Mouse (Mus musculus) c-Kit-positive CD71-positive TER-119-negative erythroid progenitor cells, embryonic 14.5 days (primary cell): Measurements from ENCODE around the gene Nek6.

Source experiments
- DNase-seq: peaks from one replicate; pipeline ENCODE4 v3.0.0-alpha.2; 2013; ENCODE audit warnings: low read depth

The Nek6 gene

DNA sequence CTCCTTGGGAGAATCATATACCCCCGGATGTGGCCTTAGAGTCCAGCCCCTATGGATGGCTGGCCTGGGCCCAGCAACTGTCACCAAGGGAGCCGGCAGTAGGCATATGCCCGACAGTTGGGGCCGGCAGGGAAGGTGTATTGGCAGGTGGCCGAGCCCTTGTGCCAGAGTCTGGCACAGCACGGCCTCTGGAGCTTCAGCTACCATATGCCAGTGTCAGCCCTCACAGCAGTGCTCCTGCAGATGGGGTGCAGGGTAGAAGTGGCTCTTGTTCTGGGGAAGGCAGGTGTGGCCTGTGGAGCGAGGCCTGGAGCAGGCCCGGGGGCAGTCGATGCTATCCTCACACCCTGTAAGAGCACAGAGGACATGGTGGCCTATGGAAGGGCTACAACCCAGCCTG, 28.2 kb downstream of the Nek6 start:
- no peak for DNase-seq

DNA sequence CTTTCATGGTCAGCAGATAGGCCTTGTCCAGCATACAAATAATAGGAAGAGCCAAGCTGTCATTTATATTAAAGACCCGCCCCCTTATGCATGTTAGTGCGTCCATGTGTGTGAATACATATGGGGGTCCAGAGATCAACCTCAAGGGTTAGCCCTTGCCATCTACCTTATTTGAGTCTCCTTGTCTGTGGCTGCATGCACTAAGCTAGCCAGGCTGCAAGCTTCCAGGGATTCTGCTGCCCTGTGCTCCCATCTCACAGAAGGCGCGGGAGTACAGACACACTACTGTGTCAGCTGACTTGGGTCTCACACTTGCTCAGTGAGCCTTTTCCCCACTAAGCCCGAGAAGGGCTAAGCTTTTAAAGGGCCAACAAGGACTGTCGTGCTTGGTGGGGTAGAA, 29.2 kb downstream of the Nek6 start:
- DNase-seq: no peak

DNA sequence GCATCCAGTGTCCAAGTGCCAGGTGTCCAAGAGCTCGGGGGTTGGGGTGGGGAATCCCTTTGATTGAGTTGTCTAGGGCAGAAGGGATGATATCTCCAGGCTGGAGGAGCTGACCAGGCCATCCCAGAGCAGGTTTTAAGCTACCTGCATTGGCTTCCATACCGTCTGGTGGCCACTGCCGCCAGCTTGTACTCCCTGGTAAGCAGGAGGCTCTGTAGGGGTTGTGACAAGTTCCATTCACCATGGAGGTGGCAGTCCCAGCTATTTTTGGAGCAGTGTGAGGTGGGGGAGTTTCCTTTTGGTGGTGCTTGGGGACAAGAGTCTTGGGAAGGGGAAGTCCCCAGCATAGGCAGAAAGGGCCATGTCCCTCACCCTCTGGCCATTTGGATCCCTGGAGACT, 29.7 kb downstream of the Nek6 start:
- no peak for DNase-seq

DNA sequence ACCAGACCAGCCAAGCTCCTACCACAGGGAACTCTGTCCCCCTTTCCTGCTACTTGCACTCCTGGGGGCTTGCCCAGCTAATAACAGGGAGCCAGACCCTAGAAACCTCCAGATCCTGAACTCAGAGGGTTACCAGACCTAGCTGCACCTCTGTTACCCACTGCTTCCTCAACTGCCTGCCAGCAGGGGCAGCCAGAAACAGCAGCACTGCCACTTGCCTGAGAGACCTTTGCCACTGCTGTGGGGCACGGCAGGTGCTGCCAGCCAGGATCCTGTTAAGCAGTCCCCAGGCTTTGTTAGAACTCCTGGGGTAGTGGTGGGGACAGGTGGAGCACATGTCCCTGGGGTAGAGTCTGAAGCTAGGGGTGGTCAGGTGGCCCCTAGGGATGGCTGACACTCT, 30.1 kb downstream of the Nek6 start:
- no peak for DNase-seq

DNA sequence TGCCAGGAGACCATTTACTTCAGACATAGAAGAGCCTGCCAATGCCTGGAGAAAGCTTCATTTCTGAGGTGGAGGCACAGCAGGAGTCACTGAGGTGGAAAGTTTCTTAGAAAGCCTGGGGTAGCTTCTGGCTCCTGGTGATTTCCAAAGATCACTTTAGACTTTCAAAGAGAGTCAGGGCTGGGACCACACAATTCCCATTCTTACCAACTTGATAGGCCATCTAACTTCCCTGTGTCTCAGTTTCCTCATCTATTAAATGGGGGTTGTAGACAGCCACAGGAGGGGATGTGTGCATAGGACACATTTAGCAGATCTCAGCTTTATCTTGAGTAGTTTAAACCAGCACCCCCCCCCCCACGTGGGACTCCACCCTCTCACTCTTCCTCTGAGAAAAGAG, 30.9 kb downstream of the Nek6 start:
- no peak for DNase-seq

DNA sequence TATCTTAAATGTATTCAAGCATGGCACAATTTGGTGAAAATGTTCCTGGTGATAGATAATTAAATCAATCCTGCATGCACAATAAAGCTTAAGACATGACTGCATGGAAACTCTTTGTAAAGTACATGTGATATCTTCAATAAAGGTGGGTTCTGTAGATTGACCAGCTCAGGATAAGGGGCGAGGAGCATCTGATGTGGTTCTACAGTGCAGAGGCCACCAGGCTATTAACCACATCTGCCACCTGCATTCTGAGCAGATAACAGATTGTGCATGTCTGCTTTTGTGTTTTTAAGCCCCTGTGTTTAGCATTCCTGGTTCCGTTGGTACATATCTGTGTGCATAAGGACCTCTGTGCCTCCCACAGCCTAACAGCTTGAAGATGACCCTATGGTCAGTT, 31.7 kb downstream of the Nek6 start:
- DNase-seq: no peak

DNA sequence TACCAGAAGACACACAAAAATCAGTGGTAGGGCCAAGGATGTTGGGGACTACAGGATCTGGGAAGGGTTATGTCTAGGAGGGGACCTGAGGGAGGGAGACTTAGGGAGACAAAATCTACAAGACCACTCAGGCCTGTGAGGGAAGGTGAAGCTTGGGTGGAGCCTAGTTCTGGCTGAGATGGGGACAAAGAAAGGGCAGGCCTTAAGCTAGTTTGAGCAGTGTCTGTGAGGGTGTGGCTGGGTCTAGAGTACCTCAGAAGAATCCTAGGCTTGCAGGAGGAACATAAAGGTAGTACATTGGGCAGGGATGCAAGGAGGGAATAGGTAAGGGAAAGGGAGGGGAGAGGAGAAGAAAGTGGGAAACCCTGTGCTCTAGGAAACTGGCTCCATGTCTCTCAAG, 32.9 kb downstream of the Nek6 start:
- DNase-seq: no peak

DNA sequence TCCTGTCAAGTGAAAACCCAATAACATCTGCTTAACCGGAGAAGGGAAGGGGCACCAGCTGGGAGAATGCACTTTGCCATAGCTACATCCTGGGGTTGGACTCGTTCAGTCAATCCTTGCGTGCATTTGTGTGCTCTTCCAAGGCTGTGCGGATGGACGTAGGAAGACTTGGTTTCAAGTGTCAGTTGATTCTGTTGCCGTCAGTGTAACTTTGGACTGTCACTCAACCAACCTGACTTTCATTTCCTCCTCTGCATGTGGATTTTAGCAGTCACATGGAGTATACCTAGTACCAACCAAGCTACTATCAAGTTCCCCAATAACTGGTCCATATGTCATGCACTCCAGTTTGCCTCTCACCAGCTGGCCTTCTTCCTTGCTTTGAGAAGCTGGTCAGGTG, 33.5 kb downstream of the Nek6 start:
- no peak for DNase-seq

DNA sequence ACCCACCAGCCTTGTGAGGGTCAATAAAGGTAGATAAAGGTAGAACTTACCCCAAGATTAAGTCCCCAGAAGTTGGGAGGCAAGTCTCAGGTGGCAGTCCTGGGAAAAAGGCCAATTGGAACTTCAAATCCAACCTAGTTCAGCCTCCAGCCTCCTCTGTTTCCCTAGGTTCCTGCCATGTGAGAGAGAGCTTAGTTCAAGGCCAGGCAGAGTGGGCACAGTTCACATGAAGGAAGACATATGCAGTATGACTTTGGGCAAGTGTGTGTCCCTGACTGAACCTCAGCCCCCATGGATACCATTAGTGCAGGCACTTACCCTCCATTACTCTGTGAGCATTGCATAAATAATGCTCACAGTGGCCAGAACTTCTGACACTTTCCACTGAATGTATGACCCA, 34.3 kb downstream of the Nek6 start:
- DNase-seq: no peak

DNA sequence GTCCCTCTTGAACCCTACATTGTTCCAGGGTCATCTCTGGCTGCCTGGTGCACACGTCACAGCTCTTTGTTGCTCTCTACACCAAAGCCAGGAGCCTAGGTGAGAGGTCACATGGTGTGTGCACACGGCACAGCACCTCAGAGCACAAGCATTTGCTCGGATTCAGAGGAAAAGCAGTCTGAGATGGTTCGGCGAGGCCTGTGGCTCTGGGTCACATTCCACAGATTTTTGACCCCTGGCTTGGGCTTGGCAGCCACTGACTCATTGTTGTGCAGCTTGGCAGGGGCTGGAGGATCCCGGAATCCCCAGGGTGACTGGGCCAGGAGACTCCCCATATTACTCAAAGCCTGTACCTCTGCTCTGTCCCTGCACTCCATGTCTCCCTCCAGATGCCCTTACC, 34.8 kb downstream of the Nek6 start:
- DNase-seq: no peak

DNA sequence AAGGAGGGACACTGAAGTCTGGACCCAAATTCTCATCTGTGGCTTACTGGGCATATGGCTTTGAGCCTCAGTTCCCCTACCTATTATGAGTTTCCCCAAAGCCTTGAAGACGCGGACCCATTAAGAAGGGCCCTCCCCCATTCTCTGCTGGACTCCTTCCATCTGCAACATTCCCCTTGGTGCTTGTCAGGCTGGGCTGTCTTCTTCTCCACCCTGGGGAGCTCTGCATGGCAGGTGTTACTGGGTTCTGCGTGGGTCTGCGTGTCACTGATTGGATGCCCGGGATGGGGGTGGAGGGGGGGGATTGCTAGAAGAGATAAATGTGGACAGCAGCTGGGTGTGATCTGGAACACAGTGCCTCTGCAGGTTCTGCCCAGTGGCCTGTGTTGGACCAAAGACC, 35.3 kb downstream of the Nek6 start:
- DNase-seq: no peak

DNA sequence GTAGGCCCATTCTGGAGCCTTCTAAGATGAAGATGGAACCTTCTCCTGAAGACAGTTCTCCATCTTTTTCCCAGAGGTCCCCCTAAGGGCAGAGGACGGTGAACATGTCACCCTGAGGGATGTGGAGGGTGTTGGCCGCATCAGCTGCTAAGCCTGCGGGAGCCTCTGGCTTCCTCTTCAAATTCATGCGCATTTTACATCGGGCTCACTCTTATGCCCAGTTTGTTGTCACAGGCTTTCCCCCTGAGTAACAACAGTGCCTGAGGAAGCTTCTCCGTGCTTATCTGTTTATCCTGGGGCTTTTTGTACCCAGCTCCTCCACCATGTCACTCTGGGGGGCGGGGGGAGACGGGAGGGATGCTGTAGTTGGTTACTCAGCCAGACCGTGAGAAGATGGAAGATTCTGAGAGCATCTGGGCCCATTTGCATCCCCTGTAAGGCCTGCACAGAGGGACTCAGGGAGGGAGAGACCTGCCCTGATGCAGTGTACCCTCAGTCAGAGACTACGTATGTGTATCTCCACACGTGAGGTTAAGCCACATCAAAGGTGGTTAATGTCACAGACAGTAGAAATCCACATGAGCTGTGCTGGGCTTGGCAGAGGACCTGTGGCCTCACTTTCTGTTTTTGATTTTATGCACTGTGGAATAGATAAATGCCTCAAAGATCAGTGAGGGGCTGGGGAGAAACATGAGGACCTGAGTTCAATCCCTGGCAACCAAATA, 36.5 kb downstream of the Nek6 start:
- no peak for DNase-seq

DNA sequence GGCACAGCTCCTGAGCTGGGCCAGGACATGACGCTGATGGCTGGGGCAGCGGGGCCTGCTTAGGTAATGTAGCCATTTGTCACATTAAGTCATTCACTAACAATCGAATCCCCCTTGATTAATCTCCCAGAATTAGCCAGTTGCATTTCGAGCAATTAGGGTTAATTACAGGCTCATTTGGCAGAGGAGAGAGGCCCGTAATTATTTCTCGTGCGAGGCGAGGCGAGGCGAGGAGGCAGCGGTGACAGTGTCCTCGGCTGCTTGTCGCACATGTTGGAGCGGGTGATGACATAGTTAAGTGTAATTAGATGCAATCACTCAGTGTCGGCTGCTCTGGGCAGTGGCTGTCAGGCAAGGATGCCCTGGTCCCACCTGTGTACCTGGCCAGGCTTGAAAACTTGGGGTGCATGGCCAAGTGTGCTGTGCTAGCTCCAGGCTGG, 40.6 kb downstream of the Nek6 start:
- no peak for DNase-seq

DNA sequence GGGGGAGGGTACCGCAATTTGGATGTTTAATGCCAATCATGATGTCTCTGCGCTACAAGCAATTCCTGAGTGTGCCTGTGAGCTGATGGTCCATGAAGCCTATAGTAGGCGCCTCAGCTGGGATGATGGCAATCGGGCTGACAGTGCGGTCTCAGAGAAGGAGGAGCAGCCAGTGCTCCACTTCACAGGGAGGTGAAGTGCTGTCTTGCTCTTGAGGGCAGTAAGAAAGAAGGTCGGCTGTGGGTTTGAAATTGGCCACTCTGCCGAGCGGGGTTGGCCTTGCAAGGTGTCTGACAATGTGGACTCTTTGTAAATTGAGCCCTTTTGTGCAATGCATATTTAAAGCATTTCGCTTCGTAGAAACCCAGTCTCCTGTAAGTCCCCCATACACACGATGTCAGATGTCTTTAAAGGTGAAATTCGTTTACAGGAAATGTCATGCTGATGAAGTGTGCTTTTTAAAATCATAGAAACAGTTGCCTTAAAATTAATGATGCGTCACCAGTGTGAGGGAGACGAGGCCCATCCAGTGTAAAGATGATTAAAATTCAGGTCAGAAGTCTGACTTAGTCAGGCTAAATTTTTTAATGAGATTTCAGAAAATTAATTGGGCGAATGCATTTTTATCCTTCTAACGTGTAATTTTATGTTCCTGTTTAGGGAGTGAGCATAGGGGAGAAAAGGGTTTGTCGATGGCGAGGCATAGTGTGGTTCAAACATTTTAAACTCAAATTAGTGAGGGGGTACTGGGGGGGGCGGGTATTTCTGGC, 43.0 kb downstream of the Nek6 start:
- no peak for DNase-seq

DNA sequence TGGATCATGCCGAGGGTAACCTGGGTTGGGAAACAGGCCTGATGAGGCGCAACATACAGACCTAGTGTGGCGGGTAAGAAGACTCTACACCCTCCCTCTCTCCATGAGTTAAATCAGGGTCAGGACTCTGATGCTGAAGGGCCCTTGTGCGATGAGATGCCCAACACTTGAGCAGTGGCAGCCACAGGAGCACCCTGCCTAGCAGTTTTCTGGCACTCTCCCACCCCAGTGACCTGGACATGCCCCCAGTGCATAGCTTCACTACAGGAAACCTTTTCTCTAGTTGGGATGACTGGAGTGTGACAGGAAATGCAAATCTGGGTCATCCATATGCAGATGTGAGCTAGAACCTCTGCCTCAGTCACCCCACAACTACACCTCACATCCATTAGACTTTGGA, 44.2 kb downstream of the Nek6 start:
- no peak for DNase-seq

DNA sequence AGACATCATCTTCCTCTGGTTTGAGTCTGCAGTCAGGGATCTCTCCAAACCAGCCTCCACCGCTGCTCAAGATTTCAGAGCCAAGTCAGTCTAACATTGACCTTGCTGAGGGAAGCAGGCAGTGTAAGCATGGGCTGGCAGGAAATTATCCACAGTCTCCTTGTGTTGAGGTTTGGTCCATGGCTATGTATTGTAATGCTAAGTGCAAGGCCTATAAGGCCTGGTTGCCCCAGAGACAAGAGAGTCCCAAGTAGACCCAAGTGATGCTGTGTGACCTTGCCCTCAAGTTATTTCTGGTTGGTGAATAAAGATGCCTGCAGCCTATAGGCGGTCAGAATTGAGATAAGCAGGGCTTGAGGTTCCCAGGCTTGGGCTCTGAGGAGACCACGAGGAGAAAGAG, 45.3 kb downstream of the Nek6 start:
- no peak for DNase-seq

DNA sequence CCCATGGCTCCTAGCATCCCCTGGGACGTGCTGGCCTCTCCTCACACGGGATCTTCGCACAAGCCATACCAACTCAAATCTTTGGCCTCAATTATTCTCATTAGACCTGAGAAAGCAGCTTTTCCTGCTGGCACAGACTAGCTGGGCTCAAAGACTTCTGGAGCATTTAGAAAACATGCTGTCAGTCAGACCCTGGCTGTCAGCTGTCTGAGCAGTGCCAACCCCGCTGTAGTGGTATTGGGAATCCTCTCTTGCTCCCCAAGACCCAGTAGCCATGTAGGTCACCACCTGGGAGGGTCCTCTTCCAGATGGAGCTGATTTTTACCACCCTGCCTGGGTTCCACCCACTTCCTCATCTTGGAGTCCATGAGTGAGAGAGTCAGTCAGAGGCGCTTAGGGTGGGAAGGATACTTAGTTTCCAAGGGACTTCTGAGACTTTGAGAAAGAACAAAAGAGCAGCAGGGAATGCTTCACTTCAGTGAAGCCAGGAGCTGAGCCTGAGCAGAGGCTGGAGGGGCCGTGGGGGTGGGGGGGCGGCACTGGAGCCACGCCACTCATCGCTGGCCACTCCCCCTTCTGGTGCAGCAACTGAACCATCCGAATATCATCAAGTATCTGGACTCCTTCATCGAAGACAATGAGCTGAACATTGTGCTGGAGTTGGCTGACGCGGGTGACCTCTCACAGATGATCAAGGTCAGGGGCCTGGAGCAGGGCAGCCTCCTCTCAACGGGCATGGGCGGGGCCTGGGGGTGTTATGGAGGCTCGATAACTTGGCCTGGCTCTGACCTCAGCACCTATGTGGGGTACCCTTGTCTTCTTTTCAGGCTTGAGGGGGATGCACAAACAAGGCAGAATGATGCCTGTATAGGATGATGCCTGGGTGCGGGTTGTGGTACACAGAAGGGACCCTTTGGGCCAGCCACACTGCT, 49.1 kb downstream of the Nek6 start:
- no peak for DNase-seq

DNA sequence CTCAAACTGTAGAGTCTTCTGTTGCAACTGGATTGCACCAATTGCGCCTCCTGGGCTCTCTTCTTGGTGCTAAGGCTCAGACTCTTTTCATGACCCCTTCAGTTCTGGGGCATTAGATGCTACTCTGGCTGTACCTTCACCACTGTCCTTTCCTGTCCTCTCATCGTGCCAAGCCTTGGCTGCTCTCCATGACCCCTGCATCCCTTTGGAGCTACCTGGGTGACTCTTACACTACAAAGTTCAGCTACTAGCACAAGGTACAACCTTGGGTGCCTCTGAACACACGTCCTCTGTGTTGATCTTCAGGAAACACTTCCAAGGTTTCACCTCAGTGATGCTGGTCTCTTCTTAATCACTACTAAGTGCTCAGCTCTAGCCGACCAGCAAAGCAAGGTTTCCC, 51.2 kb downstream of the Nek6 start:
- no peak for DNase-seq

DNA sequence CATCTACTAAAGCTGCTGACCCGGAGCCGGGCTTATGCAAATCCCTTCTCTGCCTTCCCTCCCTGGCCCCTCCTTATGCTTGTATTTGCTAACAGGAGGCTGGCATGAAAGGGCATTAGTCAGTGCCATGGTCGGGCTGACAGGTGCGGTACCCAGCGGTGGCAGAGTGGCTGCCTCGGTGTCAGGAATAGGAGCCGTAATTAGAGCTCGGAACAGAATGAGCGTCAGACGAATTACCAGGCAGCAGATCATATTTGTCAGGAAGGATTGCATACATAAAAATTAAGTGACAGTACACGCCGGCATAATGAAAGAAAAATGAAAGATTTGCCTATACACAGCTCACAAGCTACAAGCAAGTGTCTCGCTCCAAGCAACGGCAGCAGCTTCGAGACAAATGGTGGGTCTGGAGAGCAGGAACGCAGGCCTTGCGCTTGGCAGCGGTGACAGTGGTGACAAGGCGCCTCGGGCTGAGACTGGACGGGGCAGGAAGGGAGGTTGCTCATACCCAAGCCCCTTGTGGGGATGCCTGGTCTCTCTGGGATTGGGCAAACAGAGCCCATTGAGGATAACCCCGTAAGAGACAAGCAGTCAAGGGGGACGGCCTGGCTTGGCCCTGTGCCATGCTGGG, 60.6 kb downstream of the Nek6 start:
- no peak for DNase-seq

DNA sequence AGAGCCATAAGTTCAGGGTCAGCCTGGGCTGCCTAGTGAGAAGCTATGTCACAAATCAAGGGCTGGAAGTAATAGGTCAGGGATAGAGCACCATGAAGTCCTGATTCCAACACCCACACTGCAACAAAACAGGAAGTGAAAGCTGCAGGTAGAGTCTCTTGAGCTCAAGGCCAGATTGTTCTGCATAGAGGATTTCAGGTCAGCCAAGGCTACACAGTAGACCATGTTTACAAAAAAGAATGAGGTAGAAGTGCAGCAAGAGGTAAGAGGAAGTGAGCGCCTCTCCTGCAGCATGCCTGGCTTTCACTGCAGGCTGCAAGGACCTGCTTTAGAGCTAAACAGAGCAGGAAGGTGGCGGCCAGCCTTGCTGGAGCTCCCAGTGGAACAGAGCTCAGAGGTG, 63.3 kb downstream of the Nek6 start:
- DNase-seq: no peak

DNA sequence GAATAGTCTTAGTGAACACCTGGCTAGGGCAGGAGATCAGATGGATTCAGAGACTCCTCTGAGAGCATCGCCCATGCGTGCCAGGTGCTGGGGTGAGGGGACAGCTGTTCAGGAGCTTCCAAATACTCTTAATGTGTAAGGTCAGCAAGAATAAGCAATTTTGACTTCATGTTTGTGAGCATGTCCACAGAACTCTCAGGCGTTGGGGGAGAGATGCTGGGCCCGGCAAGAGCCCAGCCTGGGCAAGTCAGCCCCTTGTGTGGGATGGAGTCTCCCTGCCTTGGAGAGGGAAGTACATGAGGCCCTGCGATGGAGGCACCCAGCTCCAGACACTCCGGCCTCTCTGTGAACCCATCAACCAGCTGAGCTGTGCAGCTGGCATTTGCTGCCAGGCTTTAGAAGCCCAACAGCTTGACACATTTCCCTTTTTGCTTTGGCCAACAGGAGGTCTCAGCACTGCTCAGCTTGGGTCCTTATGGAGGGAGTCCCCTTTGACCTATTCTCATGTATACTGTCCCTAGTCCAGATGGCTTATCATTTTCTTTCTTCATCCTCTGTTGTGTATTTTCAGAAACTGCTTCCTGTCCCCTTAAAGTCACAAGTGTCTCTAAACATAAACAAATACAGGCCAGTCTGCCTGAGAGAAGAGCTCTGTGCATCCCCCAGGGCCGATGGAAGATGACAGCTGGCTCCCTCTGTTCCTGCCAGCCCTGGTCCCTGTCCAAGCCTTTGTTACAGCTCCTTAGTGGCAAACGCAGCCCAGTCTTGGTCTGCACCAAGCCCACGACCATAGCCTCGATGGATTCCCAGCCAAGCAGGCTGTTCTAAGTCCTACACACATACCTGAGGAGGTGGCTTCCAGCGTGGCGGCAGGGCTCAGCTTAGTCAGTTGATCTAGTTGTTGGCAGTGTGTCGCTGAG, 67.4 kb downstream of the Nek6 start:
- DNase-seq: no peak
